In the genomic region with DNA sequence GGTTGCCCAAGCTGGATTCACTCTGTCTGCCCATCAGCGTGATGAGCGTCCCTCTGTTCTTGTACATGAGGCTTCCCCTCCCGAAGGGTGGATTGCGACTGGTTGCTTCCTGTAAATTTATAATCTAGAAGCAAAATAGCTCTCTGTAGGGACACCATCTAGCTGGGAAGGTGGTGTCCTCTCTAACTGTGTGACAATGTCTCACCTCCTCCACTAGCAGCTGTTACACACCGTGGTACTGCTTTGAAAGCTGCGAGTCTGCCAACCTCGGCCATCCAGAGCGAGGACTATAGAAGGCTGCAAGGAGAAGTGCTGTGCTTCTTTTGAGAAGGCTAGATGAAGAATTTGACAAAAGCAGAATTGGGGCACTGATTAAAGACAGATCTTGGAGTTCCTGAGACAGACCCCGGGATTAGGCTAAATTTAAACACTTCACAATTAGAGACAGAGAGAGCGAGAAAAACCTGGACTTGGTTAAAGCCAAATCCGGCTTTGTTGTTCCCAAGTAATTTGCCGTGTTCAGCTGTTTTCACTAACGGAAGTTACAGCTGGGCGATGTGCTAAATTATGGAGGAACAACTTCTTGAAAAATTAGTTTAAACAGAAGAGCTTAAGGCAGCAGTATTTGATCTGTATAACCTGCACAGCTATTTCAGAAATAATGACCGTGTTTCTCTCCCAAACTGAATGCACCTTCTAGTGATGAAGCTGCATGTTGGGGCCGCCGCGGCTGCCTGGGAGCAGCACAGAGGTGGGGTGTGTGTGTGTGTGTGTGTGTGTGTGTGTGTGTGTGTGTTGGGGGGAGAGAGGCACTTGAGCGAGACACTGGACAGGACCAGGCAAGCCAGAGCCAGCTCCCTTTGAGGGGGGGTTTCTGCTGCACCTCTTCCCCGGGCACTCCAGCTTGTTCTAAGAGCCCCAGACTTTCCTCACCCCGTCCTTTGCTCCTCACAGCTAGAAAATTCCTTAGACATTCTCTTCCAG, we compare ENCODE assay signal across 9 mouse cellular contexts. TPM values are rescaled to one million over a fixed set of nuclear protein-coding genes. Genes with fewer than 3 reads are reported as not detected.
DNase-seq lines count a peak whose midpoint lies in the region; ATAC-seq and TF ChIP-seq lines count a peak whose summit lies in the region.
"Had no signal": no experiment of that assay in that cellular context is flagged by ENCODE, and none has a peak within 500 bp of the region (broad histone marks: within the 10 kb centered on the region; RNA-seq: fewer than 3 reads in every experiment).

No protein-coding gene starts in this region.

- no peak overlapping the region for H3K9ac ChIP-seq in hindbrain, embryonic 14.5 days
- H3K9ac ChIP-seq: intestine, embryonic 15.5 days had no signal

- no peak overlapping the region for H3K4me2 ChIP-seq in hindbrain, embryonic 14.5 days (replicated peaks)
- H3K4me2 ChIP-seq: intestine, embryonic 15.5 days had no signal

- ATAC-seq in hindbrain, embryonic 14.5 days (ENCODE audit: low FRiP score) = no peak
- ATAC-seq: intestine, embryonic 15.5 days; lung, postnatal 0 days had no signal

- no peak overlapping the region for H3K4me3 ChIP-seq in hindbrain, embryonic 10.5 days
- no peak overlapping the region for H3K4me3 ChIP-seq in hindbrain, embryonic 14.5 days (replicated peaks; ENCODE audit: low read length)
- no peak overlapping the region for H3K4me3 ChIP-seq in lung, adult 2 months (replicated peaks; ENCODE audit: extremely low read depth, low read depth, low read length)
- H3K4me3 ChIP-seq: intestine, embryonic 15.5 days had no signal

- no peaks in the 10 kb centered on the region for H3K27me3 ChIP-seq in hindbrain, embryonic 10.5 days (ENCODE audit: insufficient read depth, poor library complexity, severe bottlenecking)
- H3K27me3 ChIP-seq in hindbrain, embryonic 14.5 days (ENCODE audit: control insufficient read depth, insufficient read depth, low read length) = no peaks in the 10 kb centered on the region
- H3K27me3 ChIP-seq: intestine, embryonic 15.5 days had no signal

- H3K36me3 ChIP-seq in hindbrain, embryonic 10.5 days = no peaks in the 10 kb centered on the region
- no peaks in the 10 kb centered on the region for H3K36me3 ChIP-seq in hindbrain, embryonic 14.5 days (replicated peaks; ENCODE audit: control insufficient read depth, insufficient read depth)
- H3K36me3 ChIP-seq: intestine, embryonic 15.5 days had no signal

- H3K4me1 ChIP-seq in hindbrain, embryonic 10.5 days (replicated peaks) = 0 out of 2 replicates have a peak, but pooled peaks cover 14% of the 10 kb centered on the region
- H3K4me1 ChIP-seq in hindbrain, embryonic 14.5 days (replicated peaks; ENCODE audit: control insufficient read depth, insufficient read depth, low read length) = no peaks in the 10 kb centered on the region
- peaks cover 9% of the 10 kb centered on the region for H3K4me1 ChIP-seq in lung, adult 2 months (ENCODE audit: control insufficient read depth, insufficient read depth, low read length)

- DNase-seq in hindbrain, embryonic 10.5 days (ENCODE audit: low spot score) = no peak
- no peak for DNase-seq in hindbrain, embryonic 14.5 days (ENCODE audit: low spot score)
- peak; percentile 64 for DNase-seq in right cerebral cortex, postnatal 25 days
- no peak for DNase-seq in right cerebral cortex, postnatal 14 days
- peak; percentile 25 to 66 for DNase-seq in left cerebral cortex, adult 8-10 months (ENCODE audit: low spot score in 2 of 2)
- DNase-seq in lung, adult 2 months = no peak
- no peak for DNase-seq in spleen, adult 12 weeks (ENCODE audit: low spot score)

- WGBS in hindbrain, embryonic 10.5 days = 86% methylated on average over 21 of the region's 21 CpGs
- WGBS in hindbrain, embryonic 14.5 days = 82% methylated on average over 21 of the region's 21 CpGs
- 66% methylated on average over 21 of the region's 21 CpGs for WGBS in lung, adult 2 months

- H3K9me3 ChIP-seq in hindbrain, embryonic 10.5 days = no peaks in the 10 kb centered on the region
- no peaks in the 10 kb centered on the region for H3K9me3 ChIP-seq in hindbrain, embryonic 14.5 days (ENCODE audit: control insufficient read depth, low read length)
- H3K9me3 ChIP-seq: intestine, embryonic 15.5 days had no signal

- no peak for TF ChIP-seq POLR2A in lung, adult 2 months (IDR thresholded peaks at IDR 0.05; ENCODE audit: borderline replicate concordance, extremely low read depth, low read depth, low read length)

- 0 out of 2 replicates have a peak overlapping the region, but pooled peaks have one; percentile 31 for H3K27ac ChIP-seq in hindbrain, embryonic 10.5 days
- H3K27ac ChIP-seq in hindbrain, embryonic 14.5 days = no peak overlapping the region
- H3K27ac ChIP-seq: intestine, embryonic 15.5 days had no signal

- TF ChIP-seq CTCF in lung, adult 2 months (IDR thresholded peaks at IDR 0.05; ENCODE audit: insufficient read depth, low read length) = no peak

RNA-seq across cellular contexts. Expression of gene Taf11, which starts 50.8 kb away (rescaled TPM):
- polyA plus RNA-seq in hindbrain, embryonic 10.5 days (2016; fragmentation: Nextera tagmentation; extraction: Ambion mirVana) = 81.0 and 90.4 TPM in 2 replicates
- 47.4 and 51.8 TPM in 2 replicates for polyA plus RNA-seq in hindbrain, embryonic 14.5 days (2014; fragmentation: Nextera tagmentation; extraction: Ambion mirVana)
- total RNA-seq in left cerebral cortex, adult 8-10 months (2022) = 10 to 100 TPM; 40.6 to 47.8 (median 46.2) TPM
- 8.3 and 11.5 TPM in 2 replicates for polyA plus RNA-seq in lung, adult 2 months (2012; rRNA removed)

RNA-seq across cellular contexts. Expression of gene Anks1, which starts 51.3 kb away (rescaled TPM):
- 25.0 and 62.0 TPM in 2 replicates for polyA plus RNA-seq in hindbrain, embryonic 10.5 days (2016; fragmentation: Nextera tagmentation; extraction: Ambion mirVana)
- polyA plus RNA-seq in hindbrain, embryonic 14.5 days (2014; fragmentation: Nextera tagmentation; extraction: Ambion mirVana) = 62.3 and 69.0 TPM in 2 replicates
- 10 to 100 TPM; 36.3 to 39.2 (median 38.0) TPM for total RNA-seq in left cerebral cortex, adult 8-10 months (2022)
- polyA plus RNA-seq in lung, adult 2 months (2012; rRNA removed) = 89.4 and 97.9 TPM in 2 replicates

Comparison
In these comparisons a context has a peak if more than half of its experiments do, and no peak if none do; other contexts are left out.
1. DNase-seq: peak in right cerebral cortex, postnatal 25 days (single experiment) and left cerebral cortex, adult 8-10 months (2 of 2); none in hindbrain, embryonic 10.5 days (single experiment), hindbrain, embryonic 14.5 days (single experiment), right cerebral cortex, postnatal 14 days (single experiment), lung, adult 2 months (single experiment) and spleen, adult 12 weeks (single experiment).